Mouse (Mus musculus): Measurements from ENCODE around the gene Fermt1. TPM values are rescaled to one million over a fixed set of nuclear protein-coding genes. Genes with fewer than 3 reads are reported as not detected.

Fermt1 gene
- polyA plus RNA-seq (2012; rRNA removed) = 8.3 and 9.1 TPM in 2 replicates

DNA sequence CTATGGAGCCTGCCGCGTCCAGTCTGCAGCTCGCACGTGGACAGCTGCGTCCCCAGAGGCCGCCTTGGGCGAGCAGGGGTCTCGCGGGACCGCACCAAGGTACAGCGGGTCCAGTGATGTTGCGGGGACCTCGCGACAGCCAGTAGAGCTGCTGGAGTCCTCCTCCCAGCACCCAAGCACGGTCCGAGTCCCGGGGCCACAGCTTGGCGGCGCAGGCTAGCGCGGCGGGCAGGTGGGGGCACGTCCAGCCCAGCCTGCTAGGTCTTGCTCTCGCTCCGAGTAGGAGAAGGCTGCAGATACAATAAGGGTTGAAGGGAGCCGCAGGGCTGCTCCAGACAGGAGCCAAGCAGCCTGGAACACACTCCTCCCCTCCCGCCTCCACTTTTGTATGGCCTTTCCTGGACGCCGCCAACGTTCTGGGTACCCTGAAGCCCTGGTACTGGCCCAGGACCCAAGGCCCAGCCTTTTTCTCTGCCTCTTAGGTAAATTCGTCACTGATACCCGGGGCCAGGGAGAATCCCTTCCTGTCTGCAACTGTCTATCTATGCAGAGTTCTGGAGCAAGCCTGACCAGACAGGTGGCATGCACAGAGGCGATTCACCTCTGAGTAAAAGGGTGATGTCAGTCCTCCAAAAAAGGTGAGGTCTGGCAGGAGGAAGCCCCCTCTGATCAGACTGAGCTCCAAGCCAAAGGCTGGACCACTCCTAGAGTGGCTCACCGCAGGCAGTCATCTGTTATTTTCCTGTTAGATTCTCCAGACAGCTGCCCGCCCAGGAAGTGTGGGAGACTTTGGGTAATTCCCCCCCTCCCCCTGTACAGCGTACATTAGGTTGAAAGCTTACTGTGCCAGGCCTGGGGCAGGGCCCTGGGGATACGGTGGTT lies at the start of gene Fermt1:
TSS of gene Fermt1 (minus strand) at position 581 of the 882 bp plus-strand sequence.
- DNase-seq (ENCODE audit: low spot score) = peak; percentile 64

DNA sequence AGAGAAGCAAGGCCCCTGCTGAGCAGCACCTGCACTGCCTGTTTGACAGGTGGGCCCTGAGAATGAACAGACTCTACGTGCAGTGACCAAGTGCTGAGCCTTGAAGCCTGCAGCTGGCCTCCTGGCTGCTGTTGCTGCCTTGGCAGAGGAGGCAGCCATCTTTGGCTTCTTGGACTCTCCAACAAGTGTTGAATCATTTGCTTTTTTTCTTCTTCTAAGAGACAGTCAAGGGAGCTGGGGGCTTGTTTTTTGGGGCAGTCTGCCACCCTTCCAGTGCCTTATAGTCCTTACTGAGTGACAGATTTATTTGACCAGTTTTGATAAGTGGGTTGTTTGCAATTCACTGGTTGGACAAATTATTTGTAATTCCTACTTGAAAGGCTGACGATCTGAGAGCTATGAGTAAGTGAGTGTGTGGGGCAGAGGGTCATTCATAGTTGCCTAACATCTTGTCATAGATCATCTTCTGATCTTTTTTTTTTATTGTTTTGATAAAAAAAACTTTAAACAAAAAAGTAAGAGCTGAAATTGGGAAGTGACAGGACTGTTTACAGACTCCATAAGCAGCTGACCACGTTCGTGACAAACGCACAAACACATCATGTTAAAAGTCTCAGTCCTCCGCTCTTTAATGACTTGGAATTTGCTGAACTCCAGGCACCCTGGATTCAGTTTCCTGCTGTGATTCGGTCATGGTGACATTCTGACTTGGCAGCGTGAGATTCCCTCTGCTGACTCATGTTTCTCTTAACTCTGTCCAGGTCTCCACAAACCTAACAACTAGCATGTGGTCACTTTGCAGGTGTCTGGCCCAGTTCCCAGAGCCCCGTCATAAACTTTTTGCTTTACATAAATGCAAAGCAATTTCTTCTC lies 47.2 kb upstream of the Fermt1 start:
- DNase-seq (ENCODE audit: low spot score) = no peak

DNA sequence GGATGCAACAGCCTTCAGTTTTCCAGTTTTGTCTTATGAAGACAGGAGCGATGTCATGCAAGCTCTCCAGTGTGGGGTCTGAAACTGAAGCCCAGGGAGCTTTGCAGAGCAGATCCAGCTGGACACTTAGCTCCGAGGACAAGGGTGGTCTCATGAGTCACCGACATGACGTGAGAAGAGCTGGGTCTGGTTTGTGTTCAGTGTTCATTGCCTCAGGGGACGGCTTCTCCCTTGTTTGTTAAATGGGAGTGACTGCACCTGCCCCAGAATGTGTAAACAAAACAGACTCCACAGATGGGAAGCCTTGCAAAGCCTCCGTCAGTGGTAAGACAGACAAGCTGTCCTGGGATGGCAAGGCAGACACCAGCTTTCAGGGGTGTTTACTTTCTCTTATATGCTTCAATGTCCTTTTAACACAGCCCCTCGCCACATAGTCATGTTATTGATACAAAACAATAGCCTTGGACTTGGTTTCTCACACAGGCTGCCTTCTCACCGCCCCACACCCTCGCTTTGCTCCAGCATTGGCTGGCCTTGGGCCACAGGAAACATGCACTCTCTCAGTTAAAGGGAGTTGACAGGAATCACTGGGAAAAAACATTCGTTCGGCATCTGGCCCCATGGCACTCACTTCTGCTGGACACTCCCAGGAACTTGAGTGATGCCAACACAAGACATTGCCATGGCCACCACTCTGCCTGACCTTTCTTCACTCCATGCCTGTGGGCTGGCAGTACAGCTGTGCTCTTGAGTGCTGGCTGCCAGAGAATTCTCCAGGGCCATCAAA lies 44.3 kb upstream of the Fermt1 start:
- no peak for DNase-seq (ENCODE audit: low spot score)

GRCm38 (mm10) chr2:132973346-132973745 lies 27.6 kb upstream of the Fermt1 start:
- no peak for DNase-seq (ENCODE audit: low spot score)

GRCm38 (mm10) chr2:132970772-132971173 lies 25.1 kb upstream of the Fermt1 start:
- no peak for DNase-seq (ENCODE audit: low spot score)

- DNase-seq (ENCODE audit: low spot score) = no peak
Measured at GRCm38 (mm10) chr2:132957786-132958185, 12.1 kb upstream of the Fermt1 start.

DNA sequence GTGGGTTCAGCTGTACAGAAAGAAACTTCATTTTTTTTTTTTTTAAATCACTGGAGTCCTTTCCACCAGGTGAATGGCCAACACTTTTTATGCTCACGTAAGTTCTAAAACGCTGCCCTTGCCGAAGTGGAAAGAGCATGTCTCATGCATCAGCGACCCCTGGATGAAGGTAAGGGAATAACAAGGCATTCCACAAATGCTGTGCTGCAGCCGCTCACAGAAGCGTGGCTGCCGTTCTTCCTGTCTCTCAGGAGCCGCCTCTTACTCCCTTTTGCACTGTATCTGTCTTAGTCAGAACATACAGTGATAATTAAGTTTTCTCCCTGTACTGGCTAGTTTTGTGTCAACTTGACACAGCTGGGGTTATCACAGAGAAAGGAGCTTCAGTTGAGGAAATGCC lies 6.5 kb upstream of the Fermt1 start:
- no peak for DNase-seq (ENCODE audit: low spot score)

- no peak for DNase-seq (ENCODE audit: low spot score)
Measured at GRCm38 (mm10) chr2:132948174-132948573, 2.5 kb upstream of the Fermt1 start.

DNA sequence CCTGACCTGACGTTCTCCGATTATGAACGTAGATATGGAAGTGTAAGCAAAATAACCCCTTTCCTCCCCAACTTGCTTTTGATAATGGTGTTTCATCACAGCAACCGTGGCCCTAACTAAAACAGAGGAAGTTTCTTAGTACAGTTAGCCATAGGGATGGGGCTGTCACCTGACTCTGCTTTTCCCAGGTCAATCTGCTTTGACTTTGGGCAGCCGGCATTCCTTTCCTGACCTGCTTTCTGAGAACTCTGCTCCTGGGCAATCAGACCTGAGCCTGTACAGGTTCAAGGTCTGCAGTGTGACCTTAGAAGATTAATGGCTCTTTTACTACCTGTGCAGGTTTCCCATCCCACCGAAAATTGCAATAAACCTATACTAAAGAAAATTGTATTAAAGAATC lies 1.3 kb upstream of the Fermt1 start:
- no peak for DNase-seq (ENCODE audit: low spot score)

DNA sequence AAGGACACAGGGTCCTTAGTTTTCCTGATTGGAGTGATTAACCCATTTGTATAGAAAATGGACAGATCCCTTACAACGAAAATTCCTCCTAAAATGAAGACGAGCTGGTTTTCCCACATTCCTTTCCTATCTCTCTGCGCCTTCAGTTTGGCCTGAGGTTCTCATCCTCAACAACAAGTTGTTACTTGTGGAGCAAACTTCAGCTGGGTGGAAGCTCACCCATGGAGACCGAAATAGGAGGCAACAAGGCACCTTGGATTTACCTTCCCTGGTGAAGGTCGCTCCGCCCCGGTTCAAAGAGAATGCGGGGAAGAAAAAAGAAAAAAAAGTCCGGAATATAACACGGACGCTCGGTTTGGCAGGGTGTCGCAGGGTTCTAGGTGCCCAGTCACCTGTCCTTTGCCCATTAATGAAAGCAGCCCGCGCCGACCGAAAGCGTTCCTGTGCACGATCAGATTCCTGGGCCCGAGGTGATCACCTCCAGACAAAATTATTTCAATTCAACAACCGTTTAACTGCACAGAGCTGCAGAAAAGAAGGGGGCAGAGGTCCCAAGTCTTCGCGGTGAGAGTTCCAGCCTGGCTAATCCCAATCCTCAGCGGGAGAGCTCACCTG lies 888 bp downstream of the Fermt1 start:
- DNase-seq (ENCODE audit: low spot score) = no peak

DNA sequence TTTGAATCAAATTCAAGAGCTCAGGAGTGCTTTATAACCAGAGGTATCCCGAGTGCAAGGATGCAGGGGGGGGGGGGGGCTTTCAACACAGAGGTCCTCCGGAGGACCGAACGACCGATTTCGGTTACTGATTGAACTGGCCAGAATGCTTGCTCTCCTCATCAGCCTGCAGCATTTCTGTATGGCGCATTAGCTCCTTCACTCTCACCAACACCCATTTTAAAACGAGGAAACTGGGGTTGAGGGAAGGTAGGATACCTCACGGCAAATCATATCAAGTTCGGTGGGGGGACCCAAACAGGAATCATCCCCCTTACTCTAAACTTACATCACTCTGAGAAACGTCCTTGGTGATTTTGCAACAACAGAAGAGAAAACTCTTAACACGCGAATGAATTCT lies 1.7 kb downstream of the Fermt1 start:
- DNase-seq (ENCODE audit: low spot score) = no peak

- no peak for DNase-seq (ENCODE audit: low spot score)
Measured at GRCm38 (mm10) chr2:132943596-132943995, 2.1 kb downstream of the Fermt1 start.

DNA sequence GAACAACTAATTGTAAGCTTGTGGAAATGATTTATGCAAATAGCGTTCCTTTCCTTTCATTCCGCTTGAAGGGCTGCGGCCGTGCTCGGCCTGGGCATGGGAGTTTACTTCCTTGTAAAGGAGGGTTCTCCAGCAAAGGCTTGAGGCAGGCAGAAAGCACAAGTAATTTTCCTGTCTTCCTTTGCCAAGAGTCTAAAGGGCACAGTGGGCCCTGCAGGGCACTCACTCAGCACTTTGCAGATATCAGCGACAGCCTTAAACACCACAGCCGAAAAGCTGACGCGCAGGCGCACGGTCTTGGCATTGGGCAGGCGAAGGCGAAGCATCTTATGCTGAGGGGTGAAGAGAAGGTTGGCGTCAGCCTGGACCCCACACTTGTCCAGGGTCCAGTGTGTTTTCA lies 6.7 kb downstream of the Fermt1 start:
- DNase-seq (ENCODE audit: low spot score) = no peak

GRCm38 (mm10) chr2:132936176-132936575 lies 9.5 kb downstream of the Fermt1 start:
- DNase-seq (ENCODE audit: low spot score) = no peak

DNA sequence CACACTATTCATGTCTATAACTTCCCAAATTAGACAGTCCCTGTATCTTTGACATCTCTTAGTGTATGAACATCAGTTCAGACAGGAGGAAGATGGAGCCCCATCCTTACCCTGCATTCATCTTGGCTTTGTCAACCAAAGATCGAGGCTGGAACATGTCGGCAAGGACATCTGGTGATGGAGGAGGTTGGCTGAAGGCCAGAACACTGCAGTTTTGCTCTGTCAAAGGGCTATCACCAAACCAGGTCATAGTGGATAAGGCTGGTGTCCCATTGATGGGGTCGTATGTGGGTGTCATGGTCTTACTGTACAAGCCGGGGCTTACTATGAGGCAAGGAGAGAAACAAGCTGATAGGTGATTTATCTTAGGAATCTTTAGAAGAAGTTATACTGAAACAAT lies 11.0 kb downstream of the Fermt1 start:
- DNase-seq (ENCODE audit: low spot score) = no peak

DNA sequence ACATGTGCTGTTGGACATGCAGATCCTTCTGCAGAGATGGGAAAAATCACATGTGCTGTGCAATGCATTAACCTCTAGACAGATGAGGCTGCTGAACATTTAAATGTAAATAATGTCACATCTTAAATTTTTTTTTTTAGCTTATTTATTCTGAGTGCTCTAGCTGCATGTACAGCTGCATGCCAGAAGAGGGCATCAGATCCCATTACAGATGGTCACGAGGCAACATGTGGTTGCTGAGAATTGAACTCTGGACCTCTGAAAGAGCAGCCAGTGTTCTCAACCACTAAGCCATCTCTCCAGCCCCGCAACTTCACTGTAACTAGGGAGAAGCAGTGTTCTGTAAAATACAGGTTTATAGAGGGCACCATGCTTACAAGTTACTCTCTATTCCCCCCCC lies 11.6 kb downstream of the Fermt1 start:
- DNase-seq (ENCODE audit: low spot score) = no peak

- no peak for DNase-seq (ENCODE audit: low spot score)
Measured at GRCm38 (mm10) chr2:132928999-132929398, 16.7 kb downstream of the Fermt1 start.

GRCm38 (mm10) chr2:132927871-132928270 lies 17.8 kb downstream of the Fermt1 start:
- DNase-seq (ENCODE audit: low spot score) = no peak

- DNase-seq (ENCODE audit: low spot score) = no peak
Measured at GRCm38 (mm10) chr2:132927298-132927697, 18.4 kb downstream of the Fermt1 start.

GRCm38 (mm10) chr2:132923290-132924085 lies 22.2 kb downstream of the Fermt1 start:
- DNase-seq (ENCODE audit: low spot score) = no peak
